Mouse (Mus musculus) midbrain, embryonic 10.5 days (tissue): ENCODE results near the gene Pon3. TPM values are rescaled to one million over a fixed set of nuclear protein-coding genes. Genes with fewer than 3 reads are reported as not detected.

Experiments
- DNase-seq: peaks from one replicate; pipeline ENCODE4 v3.0.0-alpha.2; 2017; ENCODE audit warnings: low spot score
- H3K27ac ChIP-seq: fragments of 300-500 bp; sonication (generic); replicated peaks from 2 replicates; pipeline ENCODE4 v1.5.1; 2016; ENCODE audit warnings: mild to moderate bottlenecking
- H3K27me3 ChIP-seq: fragments of 300-500 bp; sonication (generic); 2 replicates; pipeline ENCODE4 v1.6.1; 2016; ENCODE audit warnings: low read depth, mild to moderate bottlenecking; ENCODE audit not compliant: poor library complexity, severe bottlenecking
- H3K36me3 ChIP-seq: fragments of 300-500 bp; sonication (generic); 2 replicates; pipeline ENCODE4 v1.6.1; 2016; ENCODE audit warnings: mild to moderate bottlenecking, moderate library complexity
- H3K4me1 ChIP-seq: fragments of 300-500 bp; sonication (generic); 2 replicates; pipeline ENCODE4 v1.6.1; 2016
- H3K4me3 ChIP-seq: fragments of 300-500 bp; sonication (generic); 2 replicates; pipeline ENCODE4 v1.5.1; 2016; ENCODE audit warnings: mild to moderate bottlenecking, moderate library complexity
- H3K9me3 ChIP-seq: fragments of 300-500 bp; sonication (generic); replicated peaks from 2 replicates; pipeline ENCODE4 v1.6.1; 2016; ENCODE audit warnings: mild to moderate bottlenecking
- WGBS: fragments of 180-500 bp; shearing (Covaris S2); methylation state at CpG from one replicate; pipeline ENCODE4 v1.1.7; 2016; 5-methylcytosine and 5-hydroxymethylcytosine counted together
- polyA plus RNA-seq: library from polyadenylated mRNA; unstranded; fragments of >200 nt; fragmentation: Nextera tagmentation; extraction: Ambion mirVana; gene quantifications from 2 replicates; pipeline ENCODE4 v1.2.1, GENCODE M21; 2016

Gene Pon3
- polyA plus RNA-seq, 1 experiment from 2014 or later, result 5.6 TPM

DNA sequence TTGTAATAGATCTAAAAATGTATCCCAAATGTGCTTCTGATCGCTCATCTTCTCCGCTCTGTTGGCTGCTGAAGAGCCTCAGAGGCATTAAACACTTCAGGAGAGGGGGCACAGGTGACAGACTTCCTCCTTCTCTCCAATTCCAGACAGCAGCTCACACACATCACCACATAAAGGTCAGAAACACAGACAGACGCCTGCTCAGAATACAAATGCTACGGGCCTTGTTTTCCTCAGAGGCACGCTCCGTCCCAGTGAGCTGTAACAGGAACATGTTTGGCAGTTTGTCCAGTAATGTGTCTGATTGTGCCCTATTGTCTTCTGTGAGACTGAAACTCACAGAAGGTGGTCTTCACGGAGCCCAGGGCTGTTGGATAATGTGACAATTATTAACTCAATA is 26.3 kb upstream of the Pon3 start:
- 90% methylated on average over 7 of the region's 7 CpGs for WGBS
- Histone ChIP-seq H3K4me1 (0 out of 2 replicates have a peak, but pooled peaks cover 3% of the 10 kb centered on the region), H3K9me3 (no peaks in the 10 kb centered on the region), H3K27ac (peak overlapping the region; percentile 28; the same call in 1 of the 2 replicates), H3K27me3 (no peaks in the 10 kb centered on the region), H3K36me3 (no peaks in the 10 kb centered on the region), H3K4me3 (no peak overlapping the region)
- DNase-seq, result no peak

DNA sequence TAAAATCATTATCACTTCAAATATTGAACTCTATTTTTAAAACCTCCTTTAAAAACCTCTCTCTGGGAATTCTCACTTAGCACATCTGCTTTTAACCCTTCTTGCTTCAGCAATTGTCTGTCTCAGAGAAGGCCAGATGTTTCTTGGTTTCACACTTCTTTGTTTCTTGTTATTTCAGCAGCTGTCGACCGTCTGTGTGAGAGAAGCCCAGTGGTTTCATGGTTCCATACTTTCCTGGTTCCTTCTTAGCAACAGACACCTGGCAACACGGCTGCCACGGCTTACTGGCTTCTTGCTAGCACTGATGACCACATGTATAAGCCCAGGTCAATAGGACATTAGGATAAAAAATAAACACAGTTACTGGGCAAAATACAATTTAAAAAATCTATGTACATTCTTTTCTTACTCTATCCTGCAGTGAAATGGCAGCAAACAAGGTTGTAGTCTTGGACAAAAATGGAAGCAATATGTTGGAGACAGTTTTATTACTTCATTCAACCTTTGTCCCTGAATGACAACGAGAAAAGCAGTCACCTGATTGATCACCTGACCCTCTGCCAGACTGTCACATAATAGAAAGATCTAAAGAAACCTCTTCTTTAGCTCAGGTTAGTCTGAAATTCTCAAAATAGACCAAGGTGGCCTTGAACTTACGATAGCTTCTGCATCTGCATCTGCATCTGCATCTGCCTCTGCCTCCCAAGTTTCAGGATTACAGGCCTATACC is 24.7 kb upstream of the Pon3 start:
- H3K4me3 ChIP-seq, result no peak overlapping the region
- 0 out of 2 replicates have a peak, but pooled peaks cover 3% of the 10 kb centered on the region for H3K4me1 ChIP-seq
- WGBS, result 70% methylated on average over 6 of the region's 6 CpGs
- H3K9me3 ChIP-seq, result no peaks in the 10 kb centered on the region
- H3K27me3 ChIP-seq, result no peaks in the 10 kb centered on the region
- no peak overlapping the region for H3K27ac ChIP-seq
- peaks cover 11% of the 10 kb centered on the region for H3K36me3 ChIP-seq
- DNase-seq, result no peak

DNA sequence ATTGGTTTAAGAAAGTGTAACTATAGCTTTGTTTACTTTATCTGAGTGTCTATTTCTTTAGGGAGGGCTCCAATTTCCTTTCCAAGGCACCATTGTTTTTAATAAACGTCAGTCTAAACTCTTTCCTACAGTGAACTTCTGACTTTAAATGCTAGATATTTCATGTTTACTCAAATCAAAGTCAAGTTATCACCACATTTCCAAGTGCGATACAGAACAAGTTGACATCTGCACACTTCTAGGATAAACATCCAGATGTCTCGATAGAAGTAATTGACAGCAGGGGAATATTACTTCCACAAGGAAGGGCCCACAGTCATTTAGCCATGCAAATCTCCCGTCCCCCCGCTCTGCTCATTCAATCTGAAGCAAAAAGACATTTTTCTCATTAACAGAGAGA is 21.9 kb upstream of the Pon3 start:
- Histone ChIP-seq H3K36me3 (peaks cover 15% of the 10 kb centered on the region), H3K4me1 (0 out of 2 replicates have a peak, but pooled peaks cover 3% of the 10 kb centered on the region), H3K9me3 (no peaks in the 10 kb centered on the region), H3K27ac (no peak overlapping the region), H3K4me3 (no peak overlapping the region), H3K27me3 (no peaks in the 10 kb centered on the region)
- 72% methylated on average over 5 of the region's 5 CpGs for WGBS
- no peak for DNase-seq

DNA sequence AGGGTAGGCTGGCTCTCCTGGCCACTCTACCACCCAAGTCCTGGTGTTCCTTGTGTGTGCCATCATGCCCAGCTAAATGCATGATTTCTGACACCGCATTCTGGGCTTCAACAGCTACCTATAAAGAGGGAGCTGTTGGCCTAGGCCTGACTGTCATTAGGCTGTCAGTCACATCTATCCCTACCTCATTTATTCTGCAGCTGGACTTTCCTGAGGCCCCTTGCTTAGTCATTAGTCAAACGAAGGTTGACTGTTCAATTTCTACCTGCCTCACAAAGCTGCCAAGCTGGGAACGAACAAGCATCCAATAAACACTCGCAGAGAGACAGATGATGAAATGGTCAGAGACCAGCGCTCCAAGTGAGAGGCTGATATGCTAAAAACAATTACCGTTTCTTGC is 13.6 kb upstream of the Pon3 start:
- H3K27ac ChIP-seq, result no peak overlapping the region
- H3K9me3 ChIP-seq, result no peaks in the 10 kb centered on the region
- no peak overlapping the region for H3K4me3 ChIP-seq
- no peaks in the 10 kb centered on the region for H3K27me3 ChIP-seq
- H3K36me3 ChIP-seq, result peaks cover 14% of the 10 kb centered on the region
- WGBS, result 94% methylated on average over 6 of the region's 6 CpGs
- H3K4me1 ChIP-seq, result no peaks in the 10 kb centered on the region
- no peak for DNase-seq

DNA sequence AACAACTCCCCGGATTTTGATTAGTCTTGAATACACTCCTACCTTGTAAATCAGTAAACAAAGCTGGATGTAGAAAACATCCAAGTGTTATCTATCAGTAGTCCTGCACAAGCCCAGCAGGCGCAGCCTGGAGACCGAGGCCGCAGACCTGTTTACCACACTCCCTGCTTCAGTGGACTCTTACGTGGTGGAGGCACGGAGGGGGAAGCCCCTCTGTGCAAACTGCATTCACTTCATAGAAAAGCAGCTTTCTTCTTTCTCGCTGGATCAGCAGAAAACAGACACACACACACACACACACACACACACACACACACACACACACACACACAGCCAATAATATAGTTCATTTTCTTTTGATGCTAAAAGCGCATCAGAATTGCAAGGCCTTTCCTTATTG is 8.7 kb upstream of the Pon3 start:
- Histone ChIP-seq H3K27me3 (no peaks in the 10 kb centered on the region), H3K9me3 (no peaks in the 10 kb centered on the region), H3K4me3 (no peak overlapping the region), H3K4me1 (no peaks in the 10 kb centered on the region), H3K27ac (no peak overlapping the region), H3K36me3 (0 out of 2 replicates have a peak, but pooled peaks cover 3% of the 10 kb centered on the region)
- WGBS, result 77% methylated on average over 8 of the region's 8 CpGs
- no peak for DNase-seq

DNA sequence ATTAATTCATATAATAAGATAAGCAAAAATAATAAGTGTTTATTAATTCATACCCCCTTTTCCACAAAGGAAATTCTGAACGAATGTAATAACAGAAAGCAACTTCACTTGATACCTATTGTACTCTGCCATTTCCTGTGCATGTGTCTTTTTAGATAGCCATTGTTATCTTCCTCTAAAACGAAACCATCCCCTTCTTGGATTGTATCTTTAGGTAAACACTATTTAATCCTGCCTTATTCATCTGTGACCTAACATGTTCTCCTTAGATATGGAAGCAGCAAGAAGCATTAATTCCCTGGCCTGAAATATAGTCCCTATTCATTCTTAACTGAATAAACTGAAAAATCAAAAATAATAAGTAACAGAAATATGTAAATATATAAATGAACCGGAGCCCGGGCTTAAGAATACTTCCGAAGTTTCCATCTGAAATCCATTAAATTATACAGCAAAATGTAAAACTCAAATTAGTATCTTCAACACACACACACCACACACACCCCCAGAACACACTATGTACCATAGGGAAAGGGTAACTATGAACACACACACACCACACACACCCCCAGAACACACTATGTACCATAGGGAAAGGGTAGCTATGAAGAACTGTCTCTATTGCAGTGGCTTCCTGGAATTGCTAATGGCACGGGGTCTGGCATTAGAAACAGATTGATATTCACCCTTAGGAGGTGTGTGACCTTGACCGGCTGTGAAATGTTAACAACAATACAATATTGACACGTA is 7.3 kb upstream of the Pon3 start:
- H3K9me3 ChIP-seq, result no peaks in the 10 kb centered on the region
- no peak overlapping the region for H3K4me3 ChIP-seq
- no peaks in the 10 kb centered on the region for H3K4me1 ChIP-seq
- DNase-seq, result no peak
- H3K27ac ChIP-seq, result no peak overlapping the region
- H3K27me3 ChIP-seq, result no peaks in the 10 kb centered on the region
- 0 out of 2 replicates have a peak, but pooled peaks cover 3% of the 10 kb centered on the region for H3K36me3 ChIP-seq
- WGBS, result 91% methylated on average over 8 of the region's 8 CpGs

DNA sequence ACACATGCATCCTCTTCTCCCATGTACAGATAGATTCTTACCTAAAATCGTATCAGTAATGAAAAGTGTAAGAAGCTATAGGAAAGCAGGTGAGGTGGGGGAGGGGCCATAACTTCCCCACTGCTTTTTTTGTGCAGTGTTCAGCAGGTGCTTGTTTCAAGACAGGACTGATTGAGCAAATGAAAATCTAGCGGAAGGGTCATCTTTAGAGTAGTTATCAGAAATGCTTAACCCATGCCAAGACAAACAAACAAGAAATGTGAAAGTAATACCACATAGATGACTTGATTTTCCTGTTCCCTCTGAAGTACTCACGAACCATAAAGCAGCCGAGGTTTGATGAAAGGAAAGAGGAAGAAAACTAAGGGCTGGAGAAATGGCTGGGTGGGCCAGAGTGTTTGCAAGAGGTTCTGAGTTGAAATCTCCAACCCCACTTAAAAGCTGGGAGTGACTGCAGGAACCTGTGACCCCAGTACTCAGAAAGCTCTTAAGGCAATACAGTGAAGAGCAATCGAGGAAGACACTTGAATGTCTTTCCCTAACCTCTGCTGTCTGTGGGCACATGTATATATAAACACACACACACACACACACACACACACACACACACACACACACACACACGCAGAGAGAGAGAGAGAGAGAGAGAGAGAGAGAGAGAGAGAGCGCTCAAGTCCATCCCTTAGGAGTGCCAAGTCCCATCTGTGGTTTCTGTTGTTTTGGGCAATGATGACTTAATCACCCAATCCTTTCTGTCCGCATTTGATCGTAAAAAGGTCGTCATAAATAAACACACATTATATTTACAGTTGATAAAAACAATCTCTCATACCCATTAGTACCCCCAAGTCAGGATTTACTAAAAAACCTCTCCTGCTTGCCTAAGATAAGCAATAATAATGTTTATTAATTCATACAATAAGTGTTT is 6.5 kb upstream of the Pon3 start:
- H3K9me3 ChIP-seq, result no peaks in the 10 kb centered on the region
- no peak overlapping the region for H3K4me3 ChIP-seq
- no peak overlapping the region for H3K27ac ChIP-seq
- no peaks in the 10 kb centered on the region for H3K4me1 ChIP-seq
- no peaks in the 10 kb centered on the region for H3K36me3 ChIP-seq
- no peaks in the 10 kb centered on the region for H3K27me3 ChIP-seq
- no peak for DNase-seq
- 84% methylated on average over 9 of the region's 10 CpGs for WGBS

DNA sequence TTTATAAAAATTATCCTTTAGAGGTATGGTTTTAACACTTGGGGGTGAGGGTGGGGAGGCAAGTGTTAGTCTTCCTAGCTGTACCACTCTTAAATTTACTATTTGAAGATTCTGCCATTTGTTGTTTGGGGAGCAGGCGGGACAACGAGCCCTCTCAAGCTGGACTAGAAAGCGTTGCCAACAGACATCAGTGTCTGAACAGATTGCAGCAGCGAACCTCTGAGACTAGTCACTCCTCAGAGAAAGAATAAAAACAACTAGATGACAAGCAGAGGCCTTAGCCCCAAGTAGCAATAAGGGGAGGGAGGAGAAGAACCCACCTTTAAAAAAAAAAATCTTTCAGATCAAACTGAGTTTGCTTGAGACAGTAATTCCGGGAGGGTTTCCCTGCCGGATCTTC is 795 bp downstream of the Pon3 start:
- no peaks in the 10 kb centered on the region for H3K36me3 ChIP-seq
- no peaks in the 10 kb centered on the region for H3K9me3 ChIP-seq
- H3K27ac ChIP-seq, result no peak overlapping the region
- DNase-seq, result no peak
- no peaks in the 10 kb centered on the region for H3K27me3 ChIP-seq
- WGBS, result 73% methylated on average over 6 of the region's 6 CpGs
- peaks cover 14% of the 10 kb centered on the region for H3K4me1 ChIP-seq
- no peak overlapping the region for H3K4me3 ChIP-seq

DNA sequence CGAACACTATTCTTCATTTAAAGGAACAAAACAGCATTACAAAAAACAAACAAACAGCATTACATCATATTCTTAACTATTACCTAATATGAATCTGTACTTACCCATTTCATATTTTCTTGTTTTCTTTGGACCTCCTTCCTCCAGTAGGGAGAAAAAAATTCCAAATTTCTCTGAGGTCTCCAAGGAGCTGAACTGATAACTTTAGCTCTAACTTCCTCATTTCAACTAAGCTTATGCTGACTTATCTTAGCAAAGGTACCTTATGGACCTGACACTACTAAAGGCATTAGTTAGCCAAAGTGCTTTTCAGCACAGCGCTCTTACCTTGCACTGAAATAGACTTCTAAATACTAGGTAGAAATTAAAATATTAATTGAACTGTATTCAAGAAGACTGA is 1.2 kb downstream of the Pon3 start:
- Histone ChIP-seq H3K4me1 (peaks cover 14% of the 10 kb centered on the region), H3K27ac (no peak overlapping the region), H3K4me3 (no peak overlapping the region), H3K36me3 (no peaks in the 10 kb centered on the region), H3K9me3 (no peaks in the 10 kb centered on the region), H3K27me3 (no peaks in the 10 kb centered on the region)
- no peak for DNase-seq
- 96% methylated on average over 2 of the region's 2 CpGs for WGBS

DNA sequence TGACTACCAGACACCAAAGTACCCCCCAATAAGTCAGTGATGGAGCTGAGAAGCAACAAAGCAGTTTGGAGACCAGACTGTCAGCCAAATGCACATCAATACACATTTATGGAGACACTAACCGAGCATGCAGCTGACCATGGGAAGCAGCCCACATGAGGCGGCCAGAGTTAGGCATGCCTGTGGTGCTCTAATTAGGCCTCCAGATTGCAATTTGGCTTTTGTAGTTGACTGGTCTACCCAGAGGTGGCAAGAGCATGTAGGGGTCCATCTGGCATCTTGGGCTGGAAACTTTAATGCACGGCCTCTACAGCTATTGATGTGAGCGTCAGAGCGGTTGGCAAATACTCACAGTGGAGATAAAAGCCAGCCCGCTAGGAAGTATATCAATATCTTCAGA is 10.2 kb downstream of the Pon3 start:
- Histone ChIP-seq H3K27ac (no peak overlapping the region), H3K4me3 (no peak overlapping the region), H3K27me3 (no peaks in the 10 kb centered on the region), H3K9me3 (no peaks in the 10 kb centered on the region), H3K36me3 (no peaks in the 10 kb centered on the region), H3K4me1 (no peaks in the 10 kb centered on the region)
- 91% methylated on average over 6 of the region's 6 CpGs for WGBS
- DNase-seq, result no peak

DNA sequence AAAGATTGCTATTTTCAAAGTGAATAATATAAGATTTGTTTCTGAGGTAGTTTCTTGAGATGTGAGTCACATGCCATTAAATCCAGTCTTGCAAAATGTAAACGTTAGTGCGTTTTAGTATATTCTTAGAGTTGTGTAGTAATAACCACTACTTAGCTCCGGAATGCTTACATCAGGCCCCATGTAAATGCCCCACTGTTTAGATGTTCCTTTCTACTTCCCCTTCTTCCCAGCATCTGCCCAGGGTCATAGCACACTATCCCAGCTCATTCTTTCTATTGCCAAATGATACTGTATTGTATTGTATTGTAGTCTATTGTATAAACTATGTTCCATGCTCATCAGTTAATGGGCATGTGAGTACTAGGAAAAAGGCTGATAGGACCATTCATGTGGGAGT is 17.3 kb downstream of the Pon3 start:
- H3K27ac ChIP-seq, result no peak overlapping the region

DNA sequence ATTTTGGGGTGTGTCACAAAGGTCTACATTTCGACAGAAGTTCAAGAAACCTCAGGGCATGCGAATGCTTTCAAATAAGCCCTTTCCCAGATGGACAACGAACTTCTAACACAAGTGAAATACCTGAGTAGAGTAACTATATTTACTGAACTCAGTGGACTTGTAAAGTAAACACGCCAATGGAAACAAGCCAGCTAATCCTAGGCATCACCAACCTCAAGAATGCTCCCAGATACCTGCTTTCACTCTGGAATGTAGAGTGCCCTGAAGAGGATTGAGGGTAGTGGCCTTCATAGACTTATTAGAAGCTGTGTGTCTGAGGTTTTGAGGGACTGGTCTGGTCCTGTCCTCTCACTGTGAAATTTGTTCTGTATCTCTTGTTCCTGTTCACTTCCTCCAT is 18.6 kb downstream of the Pon3 start:
- no peaks in the 10 kb centered on the region for H3K27me3 ChIP-seq
- no peaks in the 10 kb centered on the region for H3K9me3 ChIP-seq
- no peak overlapping the region for H3K4me3 ChIP-seq
- WGBS, result 88% methylated on average over 4 of the region's 4 CpGs
- no peak for DNase-seq
- no peak overlapping the region for H3K27ac ChIP-seq
- H3K4me1 ChIP-seq, result no peaks in the 10 kb centered on the region
- H3K36me3 ChIP-seq, result no peaks in the 10 kb centered on the region

More for the DNA sequence above, 17.3 kb downstream of the Pon3 start:
- no peak overlapping the region for H3K4me3 ChIP-seq
- DNase-seq, result no peak
- 93% methylated on average over 3 of the region's 3 CpGs for WGBS
- H3K36me3 ChIP-seq, result no peaks in the 10 kb centered on the region
- no peaks in the 10 kb centered on the region for H3K9me3 ChIP-seq
- H3K4me1 ChIP-seq, result no peaks in the 10 kb centered on the region
- H3K27me3 ChIP-seq, result no peaks in the 10 kb centered on the region
